Mouse (Mus musculus): ENCODE data around the gene Eef1g. TPM values are rescaled to one million over a fixed set of nuclear protein-coding genes. Genes with fewer than 3 reads are reported as not detected.

Eef1g gene
- polyA plus RNA-seq (2014; fragmentation: Illumina TruSeq; extraction: RNeasy Lipid Tissue Mini Kit (QIAGEN cat#74804); ENCODE audit: insufficient read depth, low read depth, low replicate concordance) = 297 TPM

DNA sequence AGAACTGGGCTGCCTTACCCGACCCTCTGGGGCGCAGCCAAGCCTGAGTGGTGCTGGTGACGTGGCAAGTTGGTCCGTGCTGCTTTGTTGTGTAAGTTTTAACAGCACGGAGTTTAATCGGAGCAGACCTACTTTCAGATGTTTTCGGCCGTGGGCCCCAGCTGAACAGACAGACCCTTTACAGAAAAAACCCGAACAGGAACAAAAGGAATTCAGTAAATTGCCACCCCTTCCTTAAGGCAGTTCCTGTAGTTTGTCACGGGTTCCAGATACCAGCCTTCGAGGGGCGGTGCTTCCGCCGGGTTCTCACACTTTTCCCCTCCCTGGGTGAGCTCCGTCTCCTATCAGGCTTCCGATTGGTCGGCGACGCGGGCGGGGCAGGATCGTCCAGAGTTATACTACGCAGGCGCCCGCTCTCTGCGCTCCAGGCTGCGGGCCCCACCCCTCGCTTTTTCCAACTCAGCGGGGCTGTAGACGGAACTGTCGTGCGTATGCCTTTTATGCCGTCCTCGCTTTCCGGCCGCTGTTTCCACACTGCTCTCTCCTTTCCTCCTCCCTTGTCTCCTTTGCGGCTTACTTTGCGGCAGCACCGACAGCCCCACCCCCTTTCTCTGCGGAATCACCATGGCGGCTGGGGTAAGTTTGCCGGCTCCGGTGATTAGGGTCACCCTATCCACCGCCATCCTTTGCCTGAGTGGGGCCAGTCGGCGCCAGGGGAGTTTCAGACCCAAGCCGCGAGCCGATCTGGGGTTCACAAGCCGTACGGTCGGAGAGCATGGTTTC, at the start of gene Eef1g:
TSS of gene Eef1g (plus strand) at position 452 of the 783 bp plus-strand sequence.

DNA sequence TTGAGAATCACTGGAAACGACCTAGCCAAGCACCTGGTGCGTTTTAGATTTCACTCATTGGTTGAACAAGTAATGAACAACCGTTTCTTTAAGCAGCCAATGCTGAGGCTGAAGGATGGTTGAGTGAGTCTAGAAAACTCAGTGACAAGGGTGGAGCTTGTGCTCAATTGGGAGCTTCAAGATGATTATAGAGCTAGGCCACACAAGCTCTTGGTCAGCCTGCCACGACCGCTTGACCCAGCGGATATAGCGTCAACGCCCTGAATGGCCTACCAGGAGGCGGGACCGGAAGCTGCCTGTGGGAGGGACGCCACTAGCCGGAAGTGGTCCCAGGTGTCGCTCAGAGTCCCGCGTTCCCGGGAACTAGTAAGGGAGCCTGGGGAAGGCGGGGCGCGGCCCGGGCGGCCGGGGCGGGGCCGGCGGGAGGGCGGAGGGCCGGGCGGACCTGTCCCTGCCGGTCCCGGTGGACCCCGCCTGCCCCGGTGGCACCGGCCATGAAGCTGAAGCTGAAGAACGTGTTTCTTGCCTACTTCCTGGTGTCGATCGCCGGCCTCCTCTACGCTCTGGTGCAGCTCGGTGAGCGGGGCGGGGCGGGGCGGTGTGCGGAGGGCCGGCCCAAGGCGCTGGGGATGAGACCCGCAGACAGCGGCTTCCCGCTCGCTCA, 46.6 kb upstream of the Eef1g start, which contains the start of gene B3gat3:
TSS of gene B3gat3 (plus strand) at position 302 of the 664 bp plus-strand sequence.

DNA sequence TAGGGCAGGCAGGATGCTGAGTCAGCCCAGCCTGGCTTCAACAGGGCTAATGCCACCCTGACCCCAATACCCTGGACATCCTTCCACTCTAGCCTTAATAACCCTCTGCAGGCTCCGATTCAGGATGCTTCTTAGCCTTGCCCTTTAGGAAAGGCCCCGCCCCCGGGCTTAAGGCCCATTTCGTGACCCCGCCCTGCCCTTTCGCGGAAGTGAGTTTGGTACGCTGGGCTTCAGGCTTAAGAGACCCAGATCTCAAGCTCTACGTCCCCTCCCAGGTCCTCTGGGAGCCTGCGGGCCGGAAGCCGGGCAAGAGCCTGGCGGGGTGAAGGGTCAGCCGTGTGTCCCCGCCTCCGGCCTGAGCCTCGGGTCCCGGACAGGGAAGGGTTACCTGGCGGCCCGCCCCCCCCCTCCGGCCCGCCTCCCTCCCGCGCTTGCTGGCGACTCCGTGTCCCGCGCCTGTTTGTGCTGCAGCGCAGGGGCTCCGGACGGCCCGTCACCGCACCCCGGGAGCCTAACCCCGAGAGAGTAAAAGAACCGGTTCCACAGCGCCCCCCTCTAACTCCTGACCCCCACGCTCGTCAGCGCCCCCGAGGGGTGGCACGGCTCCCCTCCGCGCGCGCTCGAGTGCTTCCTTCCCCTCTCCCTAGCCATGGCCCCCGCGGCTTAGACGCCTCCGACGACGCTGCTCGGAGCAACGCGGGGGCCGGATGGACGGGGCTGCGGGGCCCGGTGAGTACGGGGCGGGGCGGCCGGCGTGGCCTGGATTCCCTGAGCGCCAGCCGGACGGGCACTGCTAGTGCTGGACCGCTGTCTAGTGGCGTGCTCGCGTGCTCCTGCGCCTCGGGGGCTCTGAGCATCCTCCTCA, 37.4 kb upstream of the Eef1g start, which contains the start of the genes Rom1 and Eml3:
TSS of gene Rom1 (minus strand) at position 133 of the 865 bp plus-strand sequence.
TSS of gene Eml3 (plus strand) at position 329 of the 865 bp plus-strand sequence.

DNA sequence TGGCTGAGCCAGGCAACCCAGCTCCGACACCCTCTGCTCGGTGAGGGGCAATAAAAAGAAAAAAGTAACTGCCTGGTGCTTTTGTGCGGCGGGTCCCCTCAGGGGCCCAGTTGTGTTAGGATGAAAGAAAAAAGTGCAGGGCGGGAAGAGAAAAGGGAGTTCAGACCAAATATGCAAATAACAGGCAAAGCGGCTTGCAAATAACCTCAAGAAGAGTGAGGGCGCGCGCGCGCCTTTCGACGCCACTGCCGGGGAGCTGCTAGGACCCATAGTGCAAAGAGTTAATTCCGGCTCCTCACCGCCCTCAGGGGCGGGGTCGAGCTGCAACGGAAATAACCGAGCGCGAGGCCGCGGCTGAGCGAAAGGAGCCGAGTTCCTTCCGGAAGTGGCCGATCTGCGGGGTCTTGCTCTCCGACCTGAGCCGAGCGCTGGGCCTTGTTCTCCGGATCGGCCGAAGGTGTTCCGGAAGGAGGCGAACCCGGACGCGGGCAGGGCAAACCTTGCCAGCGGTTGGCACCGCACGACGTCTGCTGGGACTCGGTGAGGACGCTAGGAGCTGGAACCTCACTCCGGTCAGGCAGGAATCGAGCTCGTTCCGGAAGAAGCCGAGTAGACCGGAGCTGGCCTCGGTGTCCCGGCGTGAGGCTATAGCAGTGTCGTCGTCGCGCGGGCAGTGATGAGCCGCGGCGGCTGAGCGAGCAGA, 25.2 kb upstream of the Eef1g start, which contains the start of gene Mta2:
TSS of gene Mta2 (plus strand) at position 361 of the 703 bp plus-strand sequence.

DNA sequence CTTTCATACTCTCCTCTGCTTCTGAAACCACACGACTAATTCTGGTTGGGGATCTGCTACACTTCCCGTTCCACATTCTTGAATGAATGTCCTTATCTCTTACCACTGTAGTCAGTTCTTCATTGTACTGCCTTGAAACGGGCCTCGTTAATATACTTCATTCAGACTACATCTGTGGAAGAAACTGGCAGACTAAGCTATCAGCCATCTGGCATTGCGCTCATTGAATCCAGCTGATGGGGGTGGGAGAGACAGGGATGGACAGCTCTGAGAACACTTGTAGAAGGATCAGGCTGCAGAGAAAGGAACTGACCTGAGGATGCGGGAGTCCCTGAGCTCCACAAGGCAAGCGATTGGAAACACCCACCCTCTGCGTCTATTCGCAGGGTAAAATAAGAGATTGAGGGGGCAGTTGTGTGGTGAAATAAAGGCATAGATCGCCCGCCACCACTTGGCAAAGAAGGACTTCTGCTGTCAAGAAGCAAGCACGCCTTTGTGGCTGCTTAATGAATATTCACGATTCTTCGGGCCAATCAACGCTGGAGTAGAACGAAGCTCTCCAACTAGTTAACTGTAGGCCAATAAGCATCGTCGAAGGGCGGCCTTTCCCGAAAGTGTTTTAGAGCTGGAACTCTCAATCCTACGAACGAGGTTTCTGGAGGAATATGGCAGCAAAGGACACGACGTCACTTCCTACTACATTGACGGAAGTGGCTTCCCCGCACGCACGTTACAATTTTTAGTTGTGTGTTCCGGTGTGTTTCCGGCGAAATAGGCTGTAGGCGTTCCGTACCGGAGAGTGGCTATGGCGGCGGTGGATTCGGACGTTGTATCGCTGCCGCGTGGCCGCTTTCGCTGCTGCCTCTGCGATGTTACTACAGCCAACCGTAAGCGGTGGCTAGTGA, 13.5 kb upstream of the Eef1g start, which contains the start of gene Tut1:
TSS of gene Tut1 (plus strand) at position 713 of the 905 bp plus-strand sequence.

DNA sequence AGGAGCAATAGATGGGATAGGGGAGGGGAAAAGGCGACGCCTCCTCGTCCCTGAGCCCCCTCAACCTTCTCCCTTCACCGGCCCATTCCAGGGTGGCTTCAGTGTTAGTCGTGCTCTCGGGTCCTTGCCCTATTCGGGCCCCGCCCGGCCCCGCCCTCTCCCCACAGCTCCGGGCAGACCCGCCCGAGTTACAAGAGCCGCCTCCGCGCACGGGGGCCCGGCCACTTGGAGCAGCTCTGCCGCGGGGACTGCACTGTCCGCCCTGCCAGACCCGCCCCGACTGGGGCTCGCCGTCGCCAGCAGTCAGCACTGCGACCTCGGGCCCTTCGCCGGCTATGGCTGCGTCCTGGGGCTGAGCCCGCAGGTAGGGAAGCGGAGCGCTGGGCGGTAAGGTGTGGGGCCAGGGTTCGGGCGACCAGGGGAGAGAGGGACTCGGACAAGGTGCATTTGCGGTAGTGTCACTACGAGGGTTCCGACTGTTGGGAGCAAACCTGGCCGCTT, 22.3 kb downstream of the Eef1g start, which contains the start of gene Ahnak:
TSS of gene Ahnak (plus strand) at position 219 of the 501 bp plus-strand sequence.

Other genes with a start within 250 kb of the Eef1g start
- gene Slc3a2, start 243.7 kb upstream of the Eef1g start, polyA plus RNA-seq (2014; fragmentation: Illumina TruSeq; extraction: RNeasy Lipid Tissue Mini Kit (QIAGEN cat#74804); ENCODE audit: insufficient read depth, low read depth, low replicate concordance) = 184 TPM
- 29.3 TPM for gene Wdr74, start 231.2 kb upstream of the Eef1g start, polyA plus RNA-seq (2014; fragmentation: Illumina TruSeq; extraction: RNeasy Lipid Tissue Mini Kit (QIAGEN cat#74804); ENCODE audit: insufficient read depth, low read depth, low replicate concordance)
- not detected for gene 1700092M07Rik, start 226.3 kb upstream of the Eef1g start, polyA plus RNA-seq (2014; fragmentation: Illumina TruSeq; extraction: RNeasy Lipid Tissue Mini Kit (QIAGEN cat#74804); ENCODE audit: insufficient read depth, low read depth, low replicate concordance)
- 52.5 TPM for gene Stx5a, start 225.6 kb upstream of the Eef1g start, polyA plus RNA-seq (2014; fragmentation: Illumina TruSeq; extraction: RNeasy Lipid Tissue Mini Kit (QIAGEN cat#74804); ENCODE audit: insufficient read depth, low read depth, low replicate concordance)
- 135 TPM for gene Nxf1, start 210.0 kb upstream of the Eef1g start, polyA plus RNA-seq (2014; fragmentation: Illumina TruSeq; extraction: RNeasy Lipid Tissue Mini Kit (QIAGEN cat#74804); ENCODE audit: insufficient read depth, low read depth, low replicate concordance)
- gene Tmem223, start 196.0 kb upstream of the Eef1g start, polyA plus RNA-seq (2014; fragmentation: Illumina TruSeq; extraction: RNeasy Lipid Tissue Mini Kit (QIAGEN cat#74804); ENCODE audit: insufficient read depth, low read depth, low replicate concordance) = 124 TPM
- 59.3 TPM for gene Tmem179b, start 192.6 kb upstream of the Eef1g start, polyA plus RNA-seq (2014; fragmentation: Illumina TruSeq; extraction: RNeasy Lipid Tissue Mini Kit (QIAGEN cat#74804); ENCODE audit: insufficient read depth, low read depth, low replicate concordance)
- gene Taf6l, start 180.6 kb upstream of the Eef1g start, polyA plus RNA-seq (2014; fragmentation: Illumina TruSeq; extraction: RNeasy Lipid Tissue Mini Kit (QIAGEN cat#74804); ENCODE audit: insufficient read depth, low read depth, low replicate concordance) = 4.5 TPM
- gene Polr2g, start 168.5 kb upstream of the Eef1g start, polyA plus RNA-seq (2014; fragmentation: Illumina TruSeq; extraction: RNeasy Lipid Tissue Mini Kit (QIAGEN cat#74804); ENCODE audit: insufficient read depth, low read depth, low replicate concordance) = 97.1 TPM
- gene Zbtb3, start 164.5 kb upstream of the Eef1g start, polyA plus RNA-seq (2014; fragmentation: Illumina TruSeq; extraction: RNeasy Lipid Tissue Mini Kit (QIAGEN cat#74804); ENCODE audit: insufficient read depth, low read depth, low replicate concordance) = 1.6 TPM
- gene Ttc9c, start 147.7 kb upstream of the Eef1g start, polyA plus RNA-seq (2014; fragmentation: Illumina TruSeq; extraction: RNeasy Lipid Tissue Mini Kit (QIAGEN cat#74804); ENCODE audit: insufficient read depth, low read depth, low replicate concordance) = 10.6 TPM
- gene Hnrnpul2, start 147.0 kb upstream of the Eef1g start, polyA plus RNA-seq (2014; fragmentation: Illumina TruSeq; extraction: RNeasy Lipid Tissue Mini Kit (QIAGEN cat#74804); ENCODE audit: insufficient read depth, low read depth, low replicate concordance) = 37.3 TPM
- not detected for gene AC129217.1, start 137.3 kb upstream of the Eef1g start, polyA plus RNA-seq (2014; fragmentation: Illumina TruSeq; extraction: RNeasy Lipid Tissue Mini Kit (QIAGEN cat#74804); ENCODE audit: insufficient read depth, low read depth, low replicate concordance)
- 60.1 TPM for gene Bscl2, start 129.6 kb upstream of the Eef1g start, polyA plus RNA-seq (2014; fragmentation: Illumina TruSeq; extraction: RNeasy Lipid Tissue Mini Kit (QIAGEN cat#74804); ENCODE audit: insufficient read depth, low read depth, low replicate concordance)
- gene Gng3, start 127.8 kb upstream of the Eef1g start, polyA plus RNA-seq (2014; fragmentation: Illumina TruSeq; extraction: RNeasy Lipid Tissue Mini Kit (QIAGEN cat#74804); ENCODE audit: insufficient read depth, low read depth, low replicate concordance) = not detected
- 1.6 TPM for gene Lrrn4cl, start 116.3 kb upstream of the Eef1g start, polyA plus RNA-seq (2014; fragmentation: Illumina TruSeq; extraction: RNeasy Lipid Tissue Mini Kit (QIAGEN cat#74804); ENCODE audit: insufficient read depth, low read depth, low replicate concordance)
- 167 TPM for gene Ubxn1, start 95.5 kb upstream of the Eef1g start, polyA plus RNA-seq (2014; fragmentation: Illumina TruSeq; extraction: RNeasy Lipid Tissue Mini Kit (QIAGEN cat#74804); ENCODE audit: insufficient read depth, low read depth, low replicate concordance)
- gene Uqcc3, start 86.1 kb upstream of the Eef1g start, polyA plus RNA-seq (2014; fragmentation: Illumina TruSeq; extraction: RNeasy Lipid Tissue Mini Kit (QIAGEN cat#74804); ENCODE audit: insufficient read depth, low read depth, low replicate concordance) = 59.1 TPM
- 19.9 TPM for gene Lbhd1, start 83.3 kb upstream of the Eef1g start, polyA plus RNA-seq (2014; fragmentation: Illumina TruSeq; extraction: RNeasy Lipid Tissue Mini Kit (QIAGEN cat#74804); ENCODE audit: insufficient read depth, low read depth, low replicate concordance)
- not detected for gene Gm49403, start 83.1 kb upstream of the Eef1g start, polyA plus RNA-seq (2014; fragmentation: Illumina TruSeq; extraction: RNeasy Lipid Tissue Mini Kit (QIAGEN cat#74804); ENCODE audit: insufficient read depth, low read depth, low replicate concordance)
- gene 1810009A15Rik, start 78.2 kb upstream of the Eef1g start, polyA plus RNA-seq (2014; fragmentation: Illumina TruSeq; extraction: RNeasy Lipid Tissue Mini Kit (QIAGEN cat#74804); ENCODE audit: insufficient read depth, low read depth, low replicate concordance) = 54.1 TPM
- not detected for gene Gm49416, start 78.1 kb upstream of the Eef1g start, polyA plus RNA-seq (2014; fragmentation: Illumina TruSeq; extraction: RNeasy Lipid Tissue Mini Kit (QIAGEN cat#74804); ENCODE audit: insufficient read depth, low read depth, low replicate concordance)
- 8.7 TPM for gene Ints5, start 74.0 kb upstream of the Eef1g start, polyA plus RNA-seq (2014; fragmentation: Illumina TruSeq; extraction: RNeasy Lipid Tissue Mini Kit (QIAGEN cat#74804); ENCODE audit: insufficient read depth, low read depth, low replicate concordance)
- 51.6 TPM for gene Ganab, start 69.0 kb upstream of the Eef1g start, polyA plus RNA-seq (2014; fragmentation: Illumina TruSeq; extraction: RNeasy Lipid Tissue Mini Kit (QIAGEN cat#74804); ENCODE audit: insufficient read depth, low read depth, low replicate concordance)
- 54.5 TPM for gene B3gat3, start 46.7 kb upstream of the Eef1g start, polyA plus RNA-seq (2014; fragmentation: Illumina TruSeq; extraction: RNeasy Lipid Tissue Mini Kit (QIAGEN cat#74804); ENCODE audit: insufficient read depth, low read depth, low replicate concordance)
- 6.0 TPM for gene Rom1, start 37.7 kb upstream of the Eef1g start, polyA plus RNA-seq (2014; fragmentation: Illumina TruSeq; extraction: RNeasy Lipid Tissue Mini Kit (QIAGEN cat#74804); ENCODE audit: insufficient read depth, low read depth, low replicate concordance)
- 17.3 TPM for gene Eml3, start 37.5 kb upstream of the Eef1g start, polyA plus RNA-seq (2014; fragmentation: Illumina TruSeq; extraction: RNeasy Lipid Tissue Mini Kit (QIAGEN cat#74804); ENCODE audit: insufficient read depth, low read depth, low replicate concordance)
- gene Mta2, start 25.2 kb upstream of the Eef1g start, polyA plus RNA-seq (2014; fragmentation: Illumina TruSeq; extraction: RNeasy Lipid Tissue Mini Kit (QIAGEN cat#74804); ENCODE audit: insufficient read depth, low read depth, low replicate concordance) = 43.6 TPM
- gene Tut1, start 13.2 kb upstream of the Eef1g start, polyA plus RNA-seq (2014; fragmentation: Illumina TruSeq; extraction: RNeasy Lipid Tissue Mini Kit (QIAGEN cat#74804); ENCODE audit: insufficient read depth, low read depth, low replicate concordance) = 8.5 TPM
- gene Ahnak, start 22.2 kb downstream of the Eef1g start, polyA plus RNA-seq (2014; fragmentation: Illumina TruSeq; extraction: RNeasy Lipid Tissue Mini Kit (QIAGEN cat#74804); ENCODE audit: insufficient read depth, low read depth, low replicate concordance) = 67.3 TPM
- 187,175 TPM for gene Scgb1a1, start 120.9 kb downstream of the Eef1g start, polyA plus RNA-seq (2014; fragmentation: Illumina TruSeq; extraction: RNeasy Lipid Tissue Mini Kit (QIAGEN cat#74804); ENCODE audit: insufficient read depth, low read depth, low replicate concordance)
- 5.4 TPM for gene Asrgl1, start 168.6 kb downstream of the Eef1g start, polyA plus RNA-seq (2014; fragmentation: Illumina TruSeq; extraction: RNeasy Lipid Tissue Mini Kit (QIAGEN cat#74804); ENCODE audit: insufficient read depth, low read depth, low replicate concordance)

All from lung, adult 10 weeks (tissue).